Mouse (Mus musculus) megakaryocyte progenitor cell, adult 5-6 weeks (primary cell): Measurements from ENCODE around the gene AA467197. TPM values are rescaled to one million over a fixed set of nuclear protein-coding genes. Genes with fewer than 3 reads are reported as not detected.

Source experiments
- ATAC-seq: replicated peaks from 2 replicates; pipeline ENCODE4 v1.8.0; 2016; ENCODE audit warnings: mild to moderate bottlenecking, moderate TSS enrichment, inconsistent platforms; ENCODE audit not compliant: poor library complexity
- total RNA-seq, 2 experiments: library from RNA; stranded (forward) in 1 of 2; stranded (reverse) in 1 of 2; fragments of 157-497, 149-512 nt in 1 of 2; fragments of 200-1000 nt in 1 of 2; gene quantifications; 2 replicates each; pipeline versions ENCODE4 v1.2.3 to v1.2.4; 2015 to 2017

Gene AA467197
- total RNA-seq, 2 experiments from 2014 or later = 4.2 to 5.4 TPM

- ATAC-seq = peak; percentile 92
Observed at GRCm38 (mm10) chr2:122637526-122637997, 776 bp downstream of the AA467197 start.

- no peak for ATAC-seq
Observed at GRCm38 (mm10) chr2:122638029-122638428, 1.2 kb downstream of the AA467197 start.

DNA sequence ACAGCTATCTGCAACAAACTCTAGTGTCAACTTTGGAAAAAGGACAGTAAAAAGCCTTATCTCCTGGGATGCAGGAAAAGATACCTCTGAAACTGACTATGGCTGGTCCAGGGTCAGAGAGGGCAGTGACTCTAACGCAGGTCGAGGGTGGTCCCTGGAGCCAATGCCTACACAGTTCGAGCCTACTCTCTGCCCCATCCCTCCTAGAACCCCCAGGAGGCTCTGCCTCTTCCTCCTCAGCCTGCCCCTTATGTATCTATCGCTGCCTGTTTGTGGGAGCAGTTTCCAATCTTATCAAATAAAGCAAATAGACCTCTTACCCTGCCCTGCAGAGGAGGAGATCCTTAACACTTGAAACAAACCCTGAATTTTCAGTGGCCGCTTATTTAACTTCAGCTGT is 1.9 kb downstream of the AA467197 start:
- no peak for ATAC-seq

GRCm38 (mm10) chr2:122652096-122653084 is 15.6 kb downstream of the AA467197 start:
- ATAC-seq = peak; percentile 95

DNA sequence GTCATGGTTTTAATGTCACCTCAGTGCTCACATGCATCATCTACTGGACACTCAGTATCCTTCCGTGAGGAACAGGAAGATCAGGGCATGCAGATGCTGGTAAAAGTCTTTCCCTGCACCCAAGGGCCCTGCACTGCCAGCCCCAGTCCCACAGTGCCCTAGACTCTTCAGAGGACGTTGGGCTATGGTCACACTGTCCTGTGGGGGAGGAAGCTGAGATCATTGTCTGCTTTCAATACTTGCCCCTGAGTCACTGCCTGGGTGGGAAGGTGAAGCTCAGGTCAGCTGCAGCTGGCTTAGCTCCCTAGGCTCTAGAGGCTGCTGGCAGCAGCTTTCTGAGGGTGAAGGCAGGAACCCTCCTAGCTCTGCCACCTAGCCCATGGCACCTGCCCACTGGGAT is 19.3 kb downstream of the AA467197 start:
- no peak for ATAC-seq

DNA sequence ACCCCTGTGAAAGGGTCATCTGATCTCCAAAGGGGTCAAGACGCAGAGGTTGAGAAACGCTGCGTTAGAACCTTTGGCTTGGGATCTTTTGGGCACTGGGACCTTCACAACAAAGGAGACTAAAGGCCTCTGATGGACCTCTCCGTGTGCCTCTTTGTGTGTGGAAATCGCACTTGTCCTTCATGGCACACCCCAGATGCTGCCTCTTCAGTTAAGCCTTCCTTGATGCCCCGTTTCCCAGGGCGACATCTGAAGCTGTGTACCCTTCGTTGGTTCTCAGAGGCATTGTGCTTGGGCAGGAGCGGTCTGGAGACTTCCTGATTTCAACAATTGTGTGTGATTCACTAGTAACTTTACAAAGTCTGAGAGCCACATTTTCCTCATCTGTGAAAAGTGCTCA is 20.0 kb downstream of the AA467197 start:
- ATAC-seq = no peak

GRCm38 (mm10) chr2:122657707-122658524 is 21.1 kb downstream of the AA467197 start:
- peak; percentile 48 for ATAC-seq

GRCm38 (mm10) chr2:122659825-122660224 is 23.0 kb downstream of the AA467197 start:
- no peak for ATAC-seq

DNA sequence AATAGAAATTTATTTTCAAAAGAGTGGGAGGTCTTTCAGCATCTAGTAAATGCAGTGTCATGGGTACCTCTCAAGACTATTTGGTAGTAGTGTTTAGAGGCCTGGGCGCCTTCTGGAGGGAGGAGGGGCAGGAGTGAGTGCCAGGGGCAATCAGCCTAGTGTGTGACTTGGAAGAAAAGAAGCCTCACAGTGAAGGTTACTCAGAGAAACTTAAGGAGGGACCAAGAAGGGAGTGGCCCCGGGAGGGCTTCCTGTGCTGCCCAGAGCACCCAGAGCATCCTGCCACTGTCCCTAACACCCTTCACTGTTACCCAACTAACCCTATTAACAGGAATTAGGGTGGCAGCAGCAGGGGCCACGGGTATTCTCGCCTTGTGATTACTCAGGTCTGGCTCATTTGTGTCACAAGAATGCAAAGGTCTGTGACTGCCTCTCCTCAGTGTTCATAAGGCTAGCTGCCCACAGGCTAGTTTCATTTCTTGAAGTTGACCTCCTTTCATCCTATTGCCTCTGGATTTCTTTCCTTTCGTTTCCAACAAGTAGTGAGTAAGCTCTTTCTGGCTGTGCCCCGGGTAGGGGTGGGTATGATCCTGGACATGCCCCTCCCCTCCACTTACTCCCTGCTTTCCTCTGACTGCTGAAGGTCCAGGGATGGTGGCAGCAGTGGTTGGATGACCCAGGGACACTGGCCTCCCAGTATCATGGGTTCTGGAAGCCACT is 28.6 kb downstream of the AA467197 start:
- ATAC-seq = peak; percentile 24

DNA sequence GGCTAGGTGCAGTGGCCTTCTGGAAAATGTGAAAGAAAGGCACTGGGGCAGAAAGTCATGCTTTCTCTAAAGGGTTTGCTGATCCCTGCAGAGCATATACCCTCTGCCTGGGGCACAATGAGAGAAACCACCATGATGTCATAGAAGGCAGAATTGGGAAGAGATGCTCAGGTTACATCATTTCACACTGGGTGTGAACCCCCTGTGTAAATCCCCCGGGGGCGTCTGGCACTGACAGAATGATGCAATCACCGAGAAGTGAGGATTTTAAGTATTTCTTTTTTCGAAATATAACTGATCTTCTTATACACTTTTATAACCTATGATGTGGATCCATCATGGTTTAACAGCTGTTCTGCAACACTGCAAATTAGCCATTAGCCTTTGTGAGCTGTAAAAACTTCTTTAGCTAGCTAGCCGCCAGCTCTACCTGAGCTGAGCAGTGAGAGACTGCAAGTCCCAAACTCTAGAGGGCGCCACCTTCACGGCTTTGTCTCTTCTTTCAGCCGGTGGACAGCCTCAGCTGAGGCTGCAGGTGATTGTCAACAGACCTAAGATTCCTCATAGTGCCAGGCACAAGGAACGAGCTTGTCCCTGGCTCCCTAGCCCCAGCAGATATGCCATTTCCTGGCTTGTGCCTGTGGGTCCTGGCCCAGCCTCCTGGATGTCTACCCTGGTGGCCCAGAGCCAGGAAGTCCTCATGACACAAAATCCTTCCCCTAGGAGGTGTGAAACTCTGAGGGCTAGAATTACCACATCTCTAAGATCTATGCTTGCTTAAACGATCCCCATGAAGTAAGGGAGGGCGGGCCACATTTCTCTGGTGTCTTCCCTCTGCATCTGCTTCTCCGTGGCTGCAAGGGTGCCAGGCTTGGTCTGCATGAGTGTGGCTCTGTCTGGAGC is 29.4 kb downstream of the AA467197 start:
- ATAC-seq = peak; percentile 77

GRCm38 (mm10) chr2:122667856-122668255 is 31.1 kb downstream of the AA467197 start:
- peak; percentile 44 for ATAC-seq

DNA sequence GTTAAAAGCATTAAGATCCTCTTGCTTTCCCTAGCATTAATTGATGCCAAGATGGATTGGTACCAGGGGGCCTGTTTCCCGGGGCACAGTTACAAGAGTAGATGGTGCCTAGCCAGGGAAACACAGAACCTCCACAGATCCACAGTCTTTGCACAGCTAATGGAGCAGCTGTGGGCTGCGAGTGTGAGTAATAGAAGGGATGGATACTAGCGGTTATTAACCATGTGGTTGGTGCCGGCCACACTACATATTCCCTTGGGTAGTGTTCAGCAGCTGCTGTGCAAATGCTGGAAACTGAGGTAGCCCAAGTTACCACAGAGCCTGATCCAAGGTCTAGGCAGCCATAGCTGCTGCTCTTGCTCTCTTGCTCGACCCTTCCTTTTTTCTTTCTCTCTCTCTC is 34.9 kb downstream of the AA467197 start:
- ATAC-seq = no peak

GRCm38 (mm10) chr2:122672841-122673240 is 36.1 kb downstream of the AA467197 start:
- peak; percentile 86 for ATAC-seq

DNA sequence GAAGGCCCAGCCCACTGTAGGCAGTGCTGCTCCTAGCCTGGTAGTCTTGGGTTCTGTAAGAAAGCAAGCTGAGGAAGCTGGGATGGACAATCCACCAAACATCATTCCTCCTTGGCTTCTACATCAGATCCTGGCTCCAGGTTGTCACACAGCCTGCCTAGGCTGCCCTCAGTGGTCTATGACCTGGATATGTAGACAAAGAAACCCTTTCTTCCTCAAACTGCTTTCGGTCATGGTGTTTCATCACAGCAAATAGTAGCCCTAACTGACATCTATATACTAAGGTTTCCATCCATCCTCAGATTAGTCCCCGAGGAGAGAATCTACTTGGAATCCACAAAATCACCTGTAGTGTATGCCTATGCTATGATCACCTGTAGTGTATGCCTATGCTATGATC is 38.3 kb downstream of the AA467197 start:
- peak; percentile 56 for ATAC-seq

GRCm38 (mm10) chr2:122681379-122682137 is 44.8 kb downstream of the AA467197 start:
- 0 out of 2 replicates have a peak, but pooled peaks have one; percentile 29 for ATAC-seq

GRCm38 (mm10) chr2:122682520-122682919 is 45.7 kb downstream of the AA467197 start:
- ATAC-seq = no peak

- no peak for ATAC-seq
Observed at GRCm38 (mm10) chr2:122683641-122684040, 46.9 kb downstream of the AA467197 start.

DNA sequence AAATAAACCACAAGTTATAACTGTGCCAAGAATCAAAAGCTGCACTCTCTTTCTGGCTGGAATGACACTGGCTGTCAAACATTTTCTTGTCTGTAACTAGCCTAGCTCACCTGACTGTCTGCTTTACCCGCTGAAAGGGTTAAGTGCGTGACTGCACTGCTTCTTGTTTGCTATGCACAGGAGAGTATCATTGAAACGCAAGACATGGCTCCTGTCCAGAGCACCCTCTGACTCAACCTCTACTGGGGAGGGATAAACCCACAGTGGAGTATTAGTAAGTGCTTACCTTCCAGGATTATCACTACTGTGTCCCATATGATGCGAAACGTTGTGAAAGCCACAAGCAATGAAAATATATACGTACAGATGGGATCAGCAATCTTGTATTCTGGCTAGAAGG is 49.9 kb downstream of the AA467197 start:
- ATAC-seq = no peak
